Mouse (Mus musculus) MEL (cell line): ENCODE measurements around the gene Epb41l4b.
A peak's percentile ranks its signal among the peaks of the same experiment; 100 is the strongest.

Experiments used
- EP300 ChIP-seq, 2 experiments: IDR thresholded peaks; 2 replicates each; pipeline ENCODE4 v1.6.1; 2011; ENCODE audit warnings: improper control_type of control experiment in 2 of 2, low read length in 2 of 2, low read depth in 1 of 2, mild to moderate bottlenecking in 1 of 2
- USF1 ChIP-seq: IDR thresholded peaks from 2 replicates; pipeline ENCODE4 v1.6.1; 2014; ENCODE audit warnings: low read depth, mild to moderate bottlenecking, inconsistent platforms, low read length, improper control_type of control experiment, moderate library complexity

DNA sequence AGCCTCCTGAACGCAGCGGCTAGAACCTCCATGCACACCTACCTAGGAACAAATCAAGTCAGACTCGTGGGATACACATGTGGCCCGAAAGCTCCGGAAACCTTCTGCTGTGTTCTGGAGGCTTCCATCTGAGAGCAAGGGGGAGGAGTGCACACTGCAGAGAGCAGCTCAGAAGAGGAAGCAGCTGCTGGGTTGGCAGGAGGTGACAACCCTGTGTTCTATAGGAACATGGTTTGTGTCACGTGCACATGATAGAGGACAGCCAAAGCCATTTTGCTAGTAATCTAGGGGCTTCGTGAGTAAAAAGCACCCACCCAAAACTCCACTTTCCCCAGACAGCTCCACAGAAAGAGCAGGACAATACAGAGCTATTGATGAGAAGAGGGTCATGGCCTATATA lies 149.9 kb downstream of the Epb41l4b start:
- TF ChIP-seq USF1 (peak; percentile 60), EP300 (IDR thresholded peaks at IDR 0.05; ENCODE audit: low read depth in 1 of 2, low read length in 2 of 2) (no peak)
